Mouse (Mus musculus) T-helper 17 cell (primary cell): Measurements from ENCODE around the gene Tbc1d22b.

Experiments used
- in situ Hi-C, 2 experiments: fragments of 300-600 bp; cut with MboI, MseI; formaldehyde crosslinking; loops; 1 replicate in 1 of 2; 2 replicates in 1 of 2; pipeline ENCODE4 v1.15.1; 2025; ENCODE audit warnings: high pct_unique_total_duplicates in 2 of 2

The Tbc1d22b gene

DNA sequence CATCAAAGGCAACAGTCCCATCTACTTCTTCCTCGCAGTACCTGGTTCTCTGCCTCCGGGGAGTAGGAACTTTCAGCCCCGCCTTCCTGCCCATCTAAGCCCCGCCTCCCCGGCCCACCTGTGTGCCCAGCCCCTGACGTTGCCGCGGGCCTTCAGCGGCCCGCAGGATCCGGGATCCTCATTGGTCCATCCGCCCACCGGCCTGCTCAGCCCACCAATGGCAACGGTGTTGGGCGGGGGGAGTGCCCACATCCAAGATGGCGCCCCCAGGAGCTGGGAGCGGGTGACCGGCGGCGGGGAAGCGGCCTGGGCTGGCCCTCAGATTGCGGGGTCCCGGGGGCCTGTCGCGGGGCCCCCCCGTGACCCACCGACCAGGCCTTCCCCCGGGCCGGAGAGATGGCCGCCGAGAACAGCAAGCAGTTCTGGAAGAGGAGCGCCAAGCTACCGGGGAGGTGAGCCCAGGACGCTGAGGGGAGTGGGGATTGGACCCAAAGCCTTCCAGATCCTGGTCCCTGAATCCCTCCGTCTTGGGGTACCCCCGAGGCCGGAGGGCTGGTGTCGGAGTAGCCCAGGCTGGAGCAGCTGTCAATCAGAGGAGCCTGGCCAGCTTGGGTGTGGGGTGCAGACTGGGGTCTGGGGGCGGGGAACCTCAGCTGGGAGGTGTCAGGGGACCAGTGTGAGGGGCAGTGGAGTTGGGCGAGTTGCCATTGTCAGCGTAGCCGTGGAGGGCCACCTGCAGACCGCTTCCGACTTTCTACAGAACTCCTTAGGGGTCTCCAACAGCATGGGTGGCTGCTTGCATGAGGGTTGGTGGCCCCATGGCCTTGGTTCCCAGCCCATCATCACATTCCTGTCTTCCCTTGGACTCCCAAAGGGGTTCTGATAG, at the start of gene Tbc1d22b, which contains the start of gene Gm17657:
Tbc1d22b (plus strand) TSS at position 243 of the 886 bp plus-strand sequence.
Gm17657 (minus strand) TSS at position 96 of the 886 bp plus-strand sequence.
- in situ Hi-C loops: loop anchor here in 1 of 2 experiments (10.0 kb wide), 1 partner anchor 455 kb away; the partner anchor contains the start of gene Zfand3

DNA sequence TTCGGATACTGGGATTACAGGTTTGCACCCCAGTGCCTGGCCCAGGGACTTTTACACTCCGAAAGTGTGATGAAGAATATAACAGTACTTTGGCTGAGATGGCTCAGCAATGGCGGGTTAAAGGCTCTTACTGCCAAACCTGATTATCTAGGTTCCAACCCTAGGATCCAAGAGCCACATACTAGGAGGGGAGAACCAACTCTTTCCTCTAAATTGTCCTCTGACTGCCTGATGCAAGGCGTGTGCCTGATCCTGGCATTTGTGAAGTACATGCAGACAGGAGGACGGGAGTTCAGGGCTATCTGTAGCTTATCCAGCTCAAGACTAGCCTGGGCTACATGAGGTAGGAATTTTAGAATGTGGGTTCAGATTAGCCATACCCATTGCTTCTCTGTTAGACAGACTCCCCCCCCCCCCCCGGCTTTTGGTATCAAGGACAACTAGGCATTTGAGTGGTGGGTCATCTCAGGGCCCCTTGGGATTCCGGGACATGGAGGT, 49.3 kb upstream of the Tbc1d22b start:
- in situ Hi-C loops: no loop called here

DNA sequence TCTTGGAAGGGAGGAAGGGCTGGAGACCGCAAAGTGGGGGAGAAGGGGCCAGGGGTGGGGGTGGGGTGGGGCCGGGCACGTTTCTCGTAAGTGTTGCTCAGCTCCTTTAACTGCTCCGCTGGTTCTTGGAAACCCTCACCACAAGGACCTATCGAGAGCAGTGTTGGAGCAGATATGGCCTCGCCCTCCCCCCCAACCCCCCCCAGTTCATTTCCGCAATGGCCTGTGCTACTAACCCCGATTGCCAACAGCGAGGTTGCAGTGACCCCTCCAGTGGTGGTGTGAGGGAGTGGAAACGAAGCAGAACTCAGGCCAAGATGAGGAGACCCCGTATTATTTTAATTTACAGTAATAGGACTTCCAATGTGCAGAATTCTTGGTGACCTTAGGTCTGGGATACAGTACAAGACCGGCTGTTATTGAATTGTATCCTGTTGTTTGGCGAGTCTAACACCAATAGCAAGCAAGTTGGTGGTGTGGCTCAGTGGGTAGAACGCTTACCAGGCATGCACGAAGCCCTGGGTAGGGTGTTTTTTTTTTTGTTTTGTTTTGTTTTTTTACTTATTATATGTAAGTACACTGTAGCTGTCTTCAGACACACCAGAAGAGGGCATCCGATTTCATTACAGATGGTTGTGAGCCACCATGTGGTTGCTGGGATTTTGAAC, 48.6 kb upstream of the Tbc1d22b start:
- in situ Hi-C loops: no loop called here

- in situ Hi-C loops: no loop called here
Measured at GRCm38 (mm10) chr17:29502005-29502668, 47.4 kb upstream of the Tbc1d22b start.

DNA sequence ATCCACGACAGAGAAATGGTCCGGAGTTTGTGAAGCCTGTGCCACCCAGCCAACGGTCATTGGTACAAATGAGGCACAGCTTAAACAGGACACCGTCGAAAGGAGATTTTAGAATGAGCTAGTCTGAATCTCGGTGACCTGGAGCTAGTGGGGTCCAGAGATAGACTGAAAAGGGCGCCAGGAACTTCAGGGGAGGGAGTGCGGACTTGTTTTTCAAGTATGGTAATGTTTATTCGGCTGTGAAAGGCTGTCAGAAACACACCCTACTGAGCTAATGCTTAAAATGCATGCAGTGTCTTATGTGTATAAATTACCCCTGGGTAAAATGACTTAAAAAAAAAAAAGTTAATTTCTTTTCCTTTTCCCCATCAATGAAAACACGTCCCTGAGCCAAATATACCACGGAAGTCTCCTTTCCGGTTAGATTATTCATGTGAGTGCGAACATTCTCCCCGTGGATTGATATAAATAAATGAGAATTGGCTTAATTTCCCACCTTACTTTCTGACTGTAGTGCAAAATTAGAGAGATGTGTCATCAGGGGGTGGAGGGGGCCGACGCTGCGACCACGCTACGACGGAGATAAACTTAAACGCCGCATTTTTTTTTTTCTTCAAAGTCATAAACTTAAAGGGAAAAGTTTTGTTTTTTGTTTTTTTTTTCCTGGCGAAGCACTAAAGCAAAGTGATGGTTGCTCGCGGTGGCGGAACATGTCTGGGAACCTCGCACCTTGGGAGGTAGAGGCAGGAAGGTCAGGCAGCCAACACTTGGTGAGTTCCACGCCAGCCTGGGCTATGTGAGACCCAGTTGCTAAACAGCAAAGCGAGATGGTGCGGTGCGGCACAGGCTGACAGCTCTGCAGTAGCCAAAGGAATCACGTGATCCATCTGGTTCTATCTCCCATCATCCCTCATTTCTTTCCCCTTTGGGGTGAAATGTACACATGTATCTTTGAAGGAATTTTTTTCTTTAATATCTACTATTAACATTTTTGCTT, 46.6 kb upstream of the Tbc1d22b start:
- in situ Hi-C loops: no loop called here

- in situ Hi-C loops: no loop called here
Measured at GRCm38 (mm10) chr17:29503700-29504099, 45.9 kb upstream of the Tbc1d22b start.

DNA sequence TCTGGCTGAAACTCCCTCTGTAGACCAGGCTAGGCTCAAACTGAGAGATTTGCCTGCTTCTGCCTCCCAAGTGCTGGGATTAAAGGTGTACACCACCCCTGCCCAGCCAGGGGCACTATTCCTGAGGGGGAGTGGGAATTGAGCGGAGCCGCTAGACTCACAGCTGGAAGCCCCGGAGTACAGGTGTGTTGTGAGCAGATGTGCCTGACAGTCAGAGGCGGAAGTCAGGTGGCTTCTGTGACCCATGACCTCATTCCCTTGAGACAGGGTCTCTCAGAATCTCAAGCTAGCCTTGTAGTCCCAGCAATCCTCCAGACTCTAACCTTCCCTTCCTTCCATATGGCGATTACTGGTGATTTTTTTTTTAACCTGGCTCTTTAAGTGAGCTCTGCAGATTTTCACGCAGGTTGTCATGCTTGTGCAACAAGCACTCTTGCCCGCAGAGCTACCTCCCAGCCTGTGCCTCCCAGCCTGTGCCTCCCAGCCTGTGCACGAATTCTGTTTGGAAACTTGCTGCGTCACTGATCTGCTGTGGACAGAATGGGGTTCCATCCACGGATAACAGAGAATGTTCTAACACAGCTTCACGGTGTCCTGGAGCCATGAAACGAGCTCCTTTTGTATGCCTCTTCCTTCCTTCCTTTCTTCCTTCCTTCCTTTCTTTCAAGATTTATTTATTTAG, 40.5 kb upstream of the Tbc1d22b start:
- in situ Hi-C loops: loop anchor here in 1 of 2 experiments (5.0 kb wide), 1 partner anchor 252 kb away; no protein-coding TSS in a partner anchor

- in situ Hi-C loops: no loop called here
Measured at GRCm38 (mm10) chr17:29510691-29511090, 38.9 kb upstream of the Tbc1d22b start.

DNA sequence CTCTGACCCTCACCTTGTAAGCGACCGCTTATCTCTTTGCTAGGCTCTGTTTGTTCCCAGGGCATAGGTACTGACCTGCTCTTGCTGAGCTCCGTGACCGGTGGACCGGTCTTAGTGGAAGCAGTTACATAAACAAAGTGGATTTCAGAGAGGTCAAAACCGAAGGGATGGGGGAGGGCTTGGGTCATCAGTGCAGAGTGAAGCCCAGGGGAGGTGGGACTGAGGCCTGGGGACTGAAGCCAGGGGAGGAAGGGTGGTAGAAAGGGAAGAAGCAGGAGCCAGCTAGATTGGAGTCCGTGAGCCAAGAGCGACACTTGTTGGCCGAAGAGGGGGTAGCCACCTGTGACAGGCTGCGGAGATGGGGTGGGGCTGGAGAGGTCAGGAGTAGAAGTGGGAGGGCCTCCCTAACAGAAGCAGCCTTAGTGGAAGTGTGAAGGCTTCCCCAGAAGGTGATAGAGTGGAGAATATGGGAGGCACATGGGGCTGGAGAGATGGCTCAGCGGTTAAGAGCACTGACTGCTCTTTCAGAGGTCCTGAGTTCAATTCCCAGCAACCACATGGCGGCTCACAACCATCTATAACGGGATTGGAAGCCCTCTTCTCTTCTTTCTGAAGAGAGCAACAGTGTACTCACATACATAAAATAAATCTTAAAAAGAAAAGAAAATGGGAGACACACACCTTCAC, 36.4 kb upstream of the Tbc1d22b start:
- in situ Hi-C loops: no loop called here

DNA sequence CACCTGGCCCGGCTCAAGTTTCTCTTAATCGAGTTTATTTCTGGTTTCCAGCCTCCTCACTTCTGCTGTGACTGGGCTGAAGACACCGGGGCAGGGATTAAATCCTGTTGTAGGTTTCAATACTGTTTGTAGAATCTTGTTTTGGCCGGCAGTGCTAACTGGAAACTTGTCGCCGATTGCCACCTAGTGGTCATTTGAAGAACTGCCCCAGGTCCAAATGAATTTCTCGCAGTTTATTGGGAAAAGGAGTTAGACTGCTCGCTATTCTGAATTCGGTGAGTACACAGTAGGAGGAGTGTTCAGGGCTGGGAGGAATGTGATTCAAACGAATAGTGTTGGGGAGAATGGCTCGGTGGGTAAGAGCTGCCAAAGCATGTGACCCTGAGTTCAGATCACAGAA, 35.1 kb upstream of the Tbc1d22b start:
- in situ Hi-C loops: no loop called here

DNA sequence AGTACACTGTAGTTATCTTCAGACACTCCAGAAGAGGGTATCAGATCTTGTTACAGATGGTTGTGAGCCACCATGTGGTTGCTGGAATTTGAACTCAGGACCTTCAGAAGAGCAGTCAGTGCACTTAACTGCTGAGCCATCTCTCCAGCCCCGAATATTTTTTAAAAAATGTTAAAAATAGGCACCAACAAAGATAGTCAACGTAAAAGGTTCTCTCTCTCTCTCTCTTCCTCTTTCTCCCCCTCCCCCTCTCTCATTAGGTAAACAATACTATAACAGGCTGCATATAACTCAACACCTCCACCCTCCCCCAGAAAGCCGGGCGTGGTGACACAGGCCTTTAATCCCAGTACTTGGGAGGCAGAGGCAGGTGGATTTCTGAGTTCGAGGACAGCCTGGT, 30.9 kb upstream of the Tbc1d22b start:
- in situ Hi-C loops: loop anchor here (5.0 kb wide), 4 partner anchors 141 to 256 kb away; partner anchors contain the start of gene Ppil1 (in 1 of the 2)

- in situ Hi-C loops: loop anchor here (5.0 kb wide), 4 partner anchors 142 to 257 kb away; partner anchors contain the start of gene Ppil1 (in 1 of the 2)
Measured at GRCm38 (mm10) chr17:29519731-29520130, 29.9 kb upstream of the Tbc1d22b start.

- in situ Hi-C loops: no loop called here
Measured at GRCm38 (mm10) chr17:29525613-29526012, 24.0 kb upstream of the Tbc1d22b start.

DNA sequence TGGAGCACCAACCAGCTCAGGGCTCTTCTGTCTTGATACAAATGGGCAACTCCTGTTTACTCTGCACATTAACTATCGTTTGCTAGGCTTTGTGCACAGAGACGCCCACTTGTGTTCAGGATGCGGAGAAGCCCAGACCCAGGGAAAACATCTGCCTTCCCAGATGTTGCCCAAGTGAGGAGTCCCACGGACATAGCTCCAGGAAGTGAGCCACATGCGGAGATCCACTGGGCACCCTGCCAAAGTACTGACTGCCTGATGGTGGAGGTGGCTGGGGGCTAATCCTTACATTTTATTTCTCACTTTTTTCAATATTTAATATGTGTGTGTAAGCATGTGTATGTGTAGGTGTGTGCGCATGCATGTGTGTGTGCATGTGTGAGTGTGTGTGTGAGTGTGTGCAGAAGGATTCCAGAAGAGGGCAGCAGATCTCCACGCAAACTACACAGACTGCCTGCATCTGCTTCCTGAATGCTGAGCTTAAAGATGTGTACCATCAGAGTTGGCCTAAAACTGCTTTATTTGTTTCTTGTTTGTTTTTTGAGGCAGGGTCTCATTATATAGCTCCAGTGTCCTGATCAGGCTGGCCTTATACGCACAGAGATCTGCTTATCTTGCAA, 20.9 kb upstream of the Tbc1d22b start:
- in situ Hi-C loops: no loop called here

DNA sequence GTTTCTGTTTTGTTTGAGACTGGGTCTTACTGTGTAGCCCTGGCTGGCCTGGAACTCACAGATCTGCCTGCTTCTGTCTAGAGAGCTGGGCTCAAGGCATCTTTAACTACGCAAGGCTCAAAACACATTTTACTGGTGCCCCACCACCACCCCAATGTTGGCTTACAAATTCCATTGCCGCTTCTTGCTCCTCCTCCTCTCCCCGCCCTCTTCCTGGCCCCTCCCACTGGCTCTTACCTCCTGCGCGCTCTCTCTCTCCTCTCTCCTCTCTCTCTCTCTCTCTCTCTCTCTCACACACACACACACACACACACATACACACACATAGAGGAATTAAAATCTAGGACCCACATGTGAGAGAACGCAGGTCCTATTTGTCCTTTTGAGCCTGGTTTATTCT, 19.1 kb upstream of the Tbc1d22b start:
- in situ Hi-C loops: no loop called here

DNA sequence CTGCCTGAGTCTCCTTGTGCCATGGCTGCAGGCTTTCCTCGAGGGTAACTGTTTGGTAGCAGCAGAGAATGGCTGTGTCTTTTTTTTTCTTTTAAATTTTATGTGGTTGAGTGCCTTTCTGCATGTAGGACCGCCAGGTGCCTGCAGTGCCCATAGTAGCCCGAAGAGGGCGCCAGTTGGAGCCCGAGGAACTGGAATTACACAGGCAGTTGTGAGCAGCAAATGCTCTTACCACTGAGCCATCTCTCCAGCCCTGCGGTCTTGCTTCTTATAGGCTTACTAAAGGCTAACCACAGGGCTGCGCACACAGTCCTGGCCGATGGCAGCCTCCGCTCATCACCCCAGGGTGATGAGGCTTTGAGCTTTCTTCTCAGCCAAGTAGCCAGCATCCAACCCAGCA, 18.3 kb upstream of the Tbc1d22b start:
- in situ Hi-C loops: no loop called here

DNA sequence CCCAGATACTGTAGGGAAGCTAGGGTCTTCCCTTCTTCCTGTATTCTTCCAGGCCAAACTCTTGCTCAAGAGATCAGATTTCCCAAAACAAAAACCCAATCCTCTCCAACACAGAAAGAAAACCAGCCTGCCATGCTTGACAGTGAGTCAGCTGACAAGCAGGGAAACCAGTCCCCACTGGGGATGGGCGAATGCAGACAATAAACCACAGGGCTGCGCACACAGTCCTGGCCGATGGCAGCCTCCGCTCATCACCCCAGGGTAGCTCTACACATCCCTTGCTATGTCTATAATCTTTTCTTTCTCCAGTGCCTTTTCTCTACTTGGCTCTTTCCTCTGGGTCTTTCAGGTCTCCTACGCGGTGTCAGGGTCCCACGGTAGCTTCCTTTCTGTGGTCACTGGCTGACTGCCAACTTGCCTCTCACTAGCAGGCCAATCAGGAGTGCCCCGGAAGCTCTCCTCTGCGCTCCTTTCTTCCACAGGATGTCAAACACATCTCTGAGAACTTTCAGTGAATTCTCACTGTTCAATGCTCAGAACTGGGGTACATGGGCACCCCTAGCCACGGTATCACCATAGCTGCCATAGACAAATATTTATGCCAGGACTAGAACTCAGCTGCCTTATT, 17.7 kb upstream of the Tbc1d22b start:
- in situ Hi-C loops: no loop called here

GRCm38 (mm10) chr17:29533866-29534265, 15.7 kb upstream of the Tbc1d22b start:
- in situ Hi-C loops: no loop called here
